In the genomic region with DNA sequence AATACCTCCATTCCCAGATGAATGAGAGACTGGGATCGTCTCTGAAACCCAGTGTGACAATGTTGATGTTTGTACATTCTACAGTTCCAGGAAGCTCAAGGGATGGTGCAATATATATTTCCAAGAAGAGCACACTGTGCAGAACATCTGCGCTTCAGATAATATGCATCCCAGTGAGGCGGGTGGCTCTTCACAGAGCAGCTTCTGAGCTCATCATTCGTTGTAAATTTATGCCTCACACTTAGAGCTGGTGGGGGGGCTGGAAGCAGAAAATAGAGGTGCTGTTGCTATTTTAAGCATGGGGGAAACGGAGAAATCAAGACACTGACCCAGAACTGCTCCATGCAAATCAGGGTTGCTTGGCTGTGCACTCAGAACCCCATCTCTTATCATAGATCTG, we compare ENCODE assay signal across 16 mouse cellular contexts. TPM values are rescaled to one million over a fixed set of nuclear protein-coding genes. Genes with fewer than 3 reads are reported as not detected.
DNase-seq lines count a peak whose midpoint lies in the region; ATAC-seq lines count a peak whose summit lies in the region.
"Had no signal": no experiment of that assay in that cellular context is flagged by ENCODE, and none has a peak within 500 bp of the region (broad histone marks: within the 10 kb centered on the region; RNA-seq: fewer than 3 reads in every experiment).

No protein-coding gene starts in this region.

- H3K9ac ChIP-seq in liver, embryonic 15.5 days = no peak overlapping the region
- H3K9ac ChIP-seq: limb, embryonic 15.5 days; midbrain, embryonic 12.5 days had no signal

- H3K4me3 ChIP-seq in liver, embryonic 15.5 days (replicated peaks) = no peak overlapping the region
- H3K4me3 ChIP-seq: limb, embryonic 15.5 days; midbrain, embryonic 12.5 days; myocyte had no signal

- no peak overlapping the region for H3K4me2 ChIP-seq in liver, embryonic 15.5 days
- H3K4me2 ChIP-seq: limb, embryonic 15.5 days; midbrain, embryonic 12.5 days had no signal

- 42% methylated on average over 5 of the region's 5 CpGs for WGBS in liver, embryonic 15.5 days (ENCODE audit: insufficient replicate concordance)

- no peak for ATAC-seq in liver, embryonic 15.5 days (ENCODE audit: insufficient read depth)

- peak; percentile 72 for DNase-seq in heart, adult 11 months
- no peak for DNase-seq in heart, adult 9 months (ENCODE audit: low spot score in 2 of 2)
- peak; percentile 87 for DNase-seq in brain, adult 2 months (ENCODE audit: low read depth, low spot score)
- peak; percentile 51 to 81 for DNase-seq in frontal cortex, postnatal 36 days (ENCODE audit: low spot score in 2 of 2)
- no peak for DNase-seq in ovary, adult 18-20 months (ENCODE audit: low spot score)
- DNase-seq in kidney, adult 9 months = no peak
- no peak for DNase-seq in gastrocnemius, postnatal 36 days
- DNase-seq: cerebellum, adult 8-10 months; kidney, postnatal 25 days; lung, postnatal 4 days had no signal

- H3K36me3 ChIP-seq in liver, embryonic 15.5 days (replicated peaks) = no peaks in the 10 kb centered on the region
- H3K36me3 ChIP-seq: limb, embryonic 15.5 days; midbrain, embryonic 12.5 days had no signal

- intact Hi-C loops in gastrocnemius, postnatal 36 days (cut with DNase I) = no loop called here

- no peaks in the 10 kb centered on the region for H3K9me3 ChIP-seq in liver, embryonic 15.5 days (replicated peaks)
- H3K9me3 ChIP-seq: limb, embryonic 15.5 days; midbrain, embryonic 12.5 days had no signal

- H3K27ac ChIP-seq in liver, embryonic 15.5 days (replicated peaks) = peak overlapping the region; percentile 62
- H3K27ac ChIP-seq: limb, embryonic 15.5 days; midbrain, embryonic 12.5 days had no signal

- H3K4me1 ChIP-seq in liver, embryonic 15.5 days (replicated peaks) = peaks cover 47% of the 10 kb centered on the region
- H3K4me1 ChIP-seq: midbrain, embryonic 12.5 days had no signal

- no peaks in the 10 kb centered on the region for H3K27me3 ChIP-seq in liver, embryonic 15.5 days
- H3K27me3 ChIP-seq: limb, embryonic 15.5 days; midbrain, embryonic 12.5 days had no signal

RNA-seq across cellular contexts. Expression of a gene that starts 21.7 kb away (rescaled TPM):
- polyA plus RNA-seq in liver, embryonic 15.5 days (2015; fragmentation: Nextera tagmentation; extraction: Ambion mirVana) = 43.1 and 93.2 TPM in 2 replicates
- not detected for total RNA-seq in gastrocnemius, postnatal 36 days (2021)
- total RNA-seq: neutrophil, adult 5-6 weeks had no signal
- polyA plus RNA-seq: hindbrain, embryonic 11.5 days; midbrain, embryonic 12.5 days; myocyte had no signal

RNA-seq across cellular contexts. Expression of a gene that starts 51.6 kb away (rescaled TPM):
- 0.44 and 1.0 TPM in 2 replicates for polyA plus RNA-seq in liver, embryonic 15.5 days (2015; fragmentation: Nextera tagmentation; extraction: Ambion mirVana)
- 10 to 100 TPM; 45.8 to 86.2 TPM for total RNA-seq in gastrocnemius, postnatal 36 days (2021)
- total RNA-seq: neutrophil, adult 5-6 weeks had no signal
- polyA plus RNA-seq: hindbrain, embryonic 11.5 days; midbrain, embryonic 12.5 days had no signal

RNA-seq across cellular contexts. Expression of a gene that starts 54.9 kb away (rescaled TPM):
- polyA plus RNA-seq in liver, embryonic 15.5 days (2015; fragmentation: Nextera tagmentation; extraction: Ambion mirVana) = 14.6 and 15.6 TPM in 2 replicates
- 10 to 100 TPM; 62.5 to 70.3 TPM for total RNA-seq in gastrocnemius, postnatal 36 days (2021)

Comparison
In these comparisons a context has a peak if more than half of its experiments do, and no peak if none do; other contexts are left out.
1. DNase-seq: peak in heart, adult 11 months (single experiment), brain, adult 2 months (single experiment) and frontal cortex, postnatal 36 days (2 of 2); none in heart, adult 9 months (0 of 2), ovary, adult 18-20 months (single experiment), kidney, adult 9 months (single experiment) and gastrocnemius, postnatal 36 days (0 of 2).